Mouse (Mus musculus) stomach, embryonic 14.5 days (tissue): ENCODE measurements around the gene Rxfp4. TPM values are rescaled to one million over a fixed set of nuclear protein-coding genes. Genes with fewer than 3 reads are reported as not detected.

Experiments
- ATAC-seq: fragments of 200-750 bp; cut with Nextera tagmentation; 2 replicates; pipeline ENCODE4 v1.8.0; 2017; ENCODE audit warnings: low read depth, moderate TSS enrichment; ENCODE audit not compliant: insufficient number of reproducible peaks, insufficient read depth, low FRiP score
- H3K27ac ChIP-seq: fragments of 300-500 bp; sonication (generic); 2 replicates; pipeline ENCODE4 v1.5.1; 2014; ENCODE audit warnings: mild to moderate bottlenecking, low read length, moderate library complexity, mixed read lengths
- H3K27me3 ChIP-seq: fragments of 300-500 bp; sonication (generic); 2 replicates; pipeline ENCODE4 v1.6.1; 2014; ENCODE audit warnings: low read length, control low read depth, mixed read lengths; ENCODE audit not compliant: control insufficient read depth, insufficient read depth
- H3K36me3 ChIP-seq: fragments of 300-500 bp; sonication (generic); 2 replicates; pipeline ENCODE4 v1.6.1; 2014; ENCODE audit warnings: mild to moderate bottlenecking, control low read depth, low read length, moderate library complexity, mixed read lengths; ENCODE audit not compliant: control insufficient read depth, insufficient read depth
- H3K4me1 ChIP-seq: fragments of 300-500 bp; sonication (generic); 2 replicates; pipeline ENCODE4 v1.6.1; 2014; ENCODE audit warnings: low read length, control low read depth, mixed read lengths; ENCODE audit not compliant: control insufficient read depth, insufficient read depth
- H3K4me2 ChIP-seq: fragments of 300-500 bp; sonication (generic); replicated peaks from 2 replicates; pipeline ENCODE4 v1.6.1; 2014; ENCODE audit warnings: low read depth, low read length, control low read depth
- H3K4me3 ChIP-seq: fragments of 300-500 bp; sonication (generic); 2 replicates; pipeline ENCODE4 v1.5.1; 2014; ENCODE audit warnings: low read depth, low read length, control low read depth
- H3K9ac ChIP-seq: fragments of 300-500 bp; sonication (generic); replicated peaks from 2 replicates; pipeline ENCODE4 v1.6.1; 2014; ENCODE audit warnings: low read depth, mild to moderate bottlenecking, control low read depth, low read length, moderate library complexity, mixed read lengths
- H3K9me3 ChIP-seq: fragments of 300-500 bp; sonication (generic); 2 replicates; pipeline ENCODE4 v1.6.1; 2016; ENCODE audit warnings: low read depth, low read length, control low read depth; ENCODE audit not compliant: control insufficient read depth
- WGBS: fragments of 180-500 bp; shearing (Covaris S2); extraction: QIAGEN DNeasy Blood & Tissue Kit; methylation state at CpG from one replicate; pipeline ENCODE4 v1.1.7; 2014; 5-methylcytosine and 5-hydroxymethylcytosine counted together
- polyA plus RNA-seq: library from polyadenylated mRNA; unstranded; fragments of >200 nt; fragmentation: Nextera tagmentation; extraction: Ambion mirVana; gene quantifications from 2 replicates; pipeline ENCODE4 v1.2.1, GENCODE M21; 2014

Gene Rxfp4
- polyA plus RNA-seq, 1 experiment from 2014 or later: not detected

- Histone ChIP-seq H3K4me1 (peaks cover 34% of the 10 kb centered on the region), H3K4me2 (no peak overlapping the region), H3K36me3 (peaks cover 60% of the 10 kb centered on the region), H3K9me3 (no peaks in the 10 kb centered on the region), H3K9ac (no peak overlapping the region), H3K27ac (no peak overlapping the region), H3K27me3 (no peaks in the 10 kb centered on the region), H3K4me3 (no peak overlapping the region)
- WGBS: 63% methylated on average over 4 of the region's 4 CpGs
- no peak for ATAC-seq
Observed at GRCm38 (mm10) chr3:88628766-88629165, 24.2 kb downstream of the Rxfp4 start.

DNA sequence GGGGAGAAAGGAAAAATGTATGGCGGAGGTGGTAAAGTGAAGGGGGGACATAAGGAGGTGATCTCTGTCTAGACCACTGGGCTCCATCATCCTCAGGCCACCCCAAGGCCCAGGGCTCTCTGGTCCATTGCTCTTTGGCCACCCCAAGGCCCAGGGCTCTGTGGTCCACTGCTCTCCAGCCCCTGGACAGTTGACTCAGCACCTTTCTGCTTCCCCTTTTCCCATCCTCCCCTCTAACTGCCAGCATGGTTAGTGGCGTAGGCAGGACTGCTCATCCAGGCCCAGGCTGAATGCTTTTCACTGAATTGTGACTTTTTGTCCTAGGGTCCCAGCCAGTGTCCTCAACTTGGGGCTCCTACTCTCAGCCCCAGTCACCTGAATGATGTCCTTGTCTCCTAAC lies 25.4 kb downstream of the Rxfp4 start:
- Histone ChIP-seq H3K4me1 (peaks cover 36% of the 10 kb centered on the region), H3K4me3 (no peak overlapping the region), H3K9me3 (no peaks in the 10 kb centered on the region), H3K4me2 (no peak overlapping the region), H3K27me3 (no peaks in the 10 kb centered on the region), H3K27ac (no peak overlapping the region), H3K9ac (no peak overlapping the region), H3K36me3 (peaks cover 48% of the 10 kb centered on the region)
- WGBS: 90% methylated on average over 2 of the region's 2 CpGs
- ATAC-seq: no peak

DNA sequence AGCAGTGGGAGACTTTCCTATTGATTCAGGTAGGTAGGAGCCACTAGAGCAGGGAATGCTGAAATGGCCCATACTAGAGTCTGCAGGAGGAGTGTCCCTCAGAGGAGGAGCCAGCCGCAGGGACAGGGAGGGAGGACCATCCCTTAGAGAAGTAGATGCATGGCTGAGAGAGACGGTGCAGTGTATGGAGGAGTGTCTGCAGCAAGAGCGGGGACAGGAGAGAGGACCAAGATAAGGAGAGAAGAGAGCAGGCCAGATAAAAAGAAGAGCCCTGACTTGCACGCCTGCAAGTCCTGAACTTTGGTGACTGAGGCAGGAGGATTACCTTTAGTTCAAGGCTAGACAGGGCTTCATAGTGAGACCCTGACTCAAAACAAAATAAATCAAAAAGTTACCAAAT lies 25.8 kb downstream of the Rxfp4 start:
- H3K4me2 ChIP-seq: no peak overlapping the region
- no peak overlapping the region for H3K4me3 ChIP-seq
- H3K9ac ChIP-seq: no peak overlapping the region
- no peak overlapping the region for H3K27ac ChIP-seq
- ATAC-seq: no peak
- H3K27me3 ChIP-seq: no peaks in the 10 kb centered on the region
- WGBS: 62% methylated on average over 4 of the region's 4 CpGs
- peaks cover 36% of the 10 kb centered on the region for H3K4me1 ChIP-seq
- H3K9me3 ChIP-seq: no peaks in the 10 kb centered on the region
- H3K36me3 ChIP-seq: peaks cover 44% of the 10 kb centered on the region

GRCm38 (mm10) chr3:88626316-88626715 lies 26.6 kb downstream of the Rxfp4 start:
- no peak overlapping the region for H3K27ac ChIP-seq
- H3K9me3 ChIP-seq: no peaks in the 10 kb centered on the region
- H3K36me3 ChIP-seq: peaks cover 36% of the 10 kb centered on the region
- ATAC-seq: no peak
- 66% methylated on average over 7 of the region's 7 CpGs for WGBS
- peaks cover 36% of the 10 kb centered on the region for H3K4me1 ChIP-seq
- no peak overlapping the region for H3K4me3 ChIP-seq
- no peak overlapping the region for H3K9ac ChIP-seq
- no peak overlapping the region for H3K4me2 ChIP-seq
- H3K27me3 ChIP-seq: no peaks in the 10 kb centered on the region

DNA sequence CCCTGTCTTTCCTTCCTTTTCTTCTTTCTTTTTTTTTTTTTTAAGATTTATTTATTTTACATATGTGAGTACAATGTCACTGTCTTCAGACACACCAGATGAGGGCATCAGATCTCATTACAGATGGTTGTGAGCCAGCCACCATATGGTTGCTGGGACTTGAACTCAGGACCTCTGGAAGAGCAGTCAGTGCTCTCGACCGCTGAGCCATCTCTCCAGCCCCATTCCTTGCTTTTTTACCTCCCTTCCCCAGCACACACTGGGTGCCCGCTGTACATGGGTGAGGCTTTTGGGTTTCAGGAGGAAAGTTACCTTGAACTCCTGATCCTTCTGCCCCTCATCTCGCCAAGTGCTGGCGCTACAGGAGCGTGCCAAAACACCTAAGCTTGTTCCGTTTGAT lies 27.4 kb downstream of the Rxfp4 start:
- 86% methylated on average over 7 of the region's 7 CpGs for WGBS
- Histone ChIP-seq H3K27ac (no peak overlapping the region), H3K27me3 (no peaks in the 10 kb centered on the region), H3K9me3 (no peaks in the 10 kb centered on the region), H3K4me3 (no peak overlapping the region), H3K36me3 (peaks cover 30% of the 10 kb centered on the region), H3K4me1 (peaks cover 36% of the 10 kb centered on the region), H3K4me2 (no peak overlapping the region), H3K9ac (no peak overlapping the region)
- ATAC-seq: no peak

GRCm38 (mm10) chr3:88624951-88625350 lies 28.0 kb downstream of the Rxfp4 start:
- peak overlapping the region; percentile 95; the same call in 1 of the 2 replicates for H3K4me3 ChIP-seq
- H3K27me3 ChIP-seq: no peaks in the 10 kb centered on the region
- peak overlapping the region; percentile 92 for H3K4me2 ChIP-seq
- 28% methylated on average over 2 of the region's 2 CpGs for WGBS
- no peaks in the 10 kb centered on the region for H3K9me3 ChIP-seq
- peaks cover 40% of the 10 kb centered on the region for H3K4me1 ChIP-seq
- peak overlapping the region; percentile 99 for H3K27ac ChIP-seq
- no peak for ATAC-seq
- H3K36me3 ChIP-seq: peaks cover 24% of the 10 kb centered on the region
- H3K9ac ChIP-seq: peak overlapping the region; percentile 96

DNA sequence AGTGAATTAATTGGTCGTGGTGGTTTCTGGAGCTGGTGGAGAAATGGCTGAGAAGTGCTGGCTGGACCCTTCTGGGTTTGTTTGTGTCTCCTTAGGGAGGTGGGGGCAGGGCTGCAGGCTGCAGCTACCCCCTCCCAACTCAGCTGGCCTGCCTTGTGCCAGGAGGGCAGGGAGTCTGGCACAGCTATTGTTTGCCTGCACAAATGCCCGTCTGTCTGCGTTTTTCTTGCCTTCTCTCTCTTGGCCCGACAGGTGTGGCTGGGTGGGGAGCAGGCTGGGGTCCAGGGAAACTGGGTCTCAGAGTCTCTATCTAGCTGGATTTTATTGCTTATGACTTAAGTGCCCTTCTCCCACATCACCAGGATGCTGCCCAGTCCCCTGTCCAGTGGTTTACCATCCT lies 28.6 kb downstream of the Rxfp4 start:
- Histone ChIP-seq H3K9ac (peak overlapping the region; percentile 96), H3K36me3 (peaks cover 18% of the 10 kb centered on the region), H3K4me1 (peaks cover 40% of the 10 kb centered on the region), H3K27ac (peak overlapping the region; percentile 99), H3K4me2 (peak overlapping the region; percentile 92), H3K9me3 (no peaks in the 10 kb centered on the region), H3K27me3 (no peaks in the 10 kb centered on the region), H3K4me3 (peak overlapping the region; percentile 95)
- no peak for ATAC-seq
- 21% methylated on average over 4 of the region's 4 CpGs for WGBS

- H3K27ac ChIP-seq: peak overlapping the region; percentile 99
- peak overlapping the region; percentile 95 for H3K4me3 ChIP-seq
- peak overlapping the region; percentile 92 for H3K4me2 ChIP-seq
- 3% methylated on average over 15 of the region's 15 CpGs for WGBS
- ATAC-seq: no peak
- no peaks in the 10 kb centered on the region for H3K27me3 ChIP-seq
- H3K4me1 ChIP-seq: peaks cover 40% of the 10 kb centered on the region
- peaks cover 17% of the 10 kb centered on the region for H3K36me3 ChIP-seq
- H3K9ac ChIP-seq: peak overlapping the region; percentile 96
- H3K9me3 ChIP-seq: no peaks in the 10 kb centered on the region
Observed at GRCm38 (mm10) chr3:88623346-88624135, 29.4 kb downstream of the Rxfp4 start.
